Mouse (Mus musculus) bone marrow macrophage, adult 2 months (primary cell): Measurements from ENCODE around the gene Sypl.

Experiments used
- CTCF ChIP-seq: IDR thresholded peaks from 2 replicates; pipeline ENCODE4 v1.5.1; 2012; ENCODE audit warnings: low read depth, mild to moderate bottlenecking, low read length, moderate library complexity
- POLR2A ChIP-seq: IDR thresholded peaks from 2 replicates; pipeline ENCODE4 v1.6.1; 2012; ENCODE audit warnings: mild to moderate bottlenecking, low read depth, low read length, borderline replicate concordance

GRCm38 (mm10) chr12:32909686-32910085 lies 44.0 kb upstream of the Sypl start:
- no peak for TF ChIP-seq POLR2A
- TF ChIP-seq CTCF = no peak
